Mouse (Mus musculus) heart, postnatal 0 days (tissue): ENCODE data around the gene Ermap. TPM values are rescaled to one million over a fixed set of nuclear protein-coding genes. Genes with fewer than 3 reads are reported as not detected.

ENCODE experiments used
- ATAC-seq: fragments of 200-750 bp; cut with Nextera tagmentation; 2 replicates; pipeline ENCODE4 v1.8.0; 2017; ENCODE audit warnings: low read depth, moderate number of reproducible peaks, moderate library complexity; ENCODE audit not compliant: insufficient read depth
- DNase-seq: peaks from one replicate; pipeline ENCODE4 v3.0.0-alpha.2; 2016; ENCODE audit warnings: low spot score
- H3K27ac ChIP-seq: fragments of 300-500 bp; sonication (generic); 2 replicates; pipeline ENCODE4 v1.5.1; 2014; ENCODE audit warnings: low read depth, mild to moderate bottlenecking
- H3K27me3 ChIP-seq: fragments of 300-500 bp; sonication (generic); 2 replicates; pipeline ENCODE4 v1.6.1; 2014; ENCODE audit warnings: low read length, mixed read lengths; ENCODE audit not compliant: control insufficient read depth, insufficient read depth
- H3K36me3 ChIP-seq: fragments of 300-500 bp; sonication (generic); replicated peaks from 2 replicates; pipeline ENCODE4 v1.6.1; 2014; ENCODE audit warnings: low read length, mixed read lengths; ENCODE audit not compliant: control insufficient read depth, insufficient read depth
- H3K4me1 ChIP-seq: fragments of 300-500 bp; sonication (generic); 2 replicates; pipeline ENCODE4 v1.6.1; 2014; ENCODE audit warnings: antibody characterized with exemption; ENCODE audit not compliant: control insufficient read depth, insufficient read depth
- H3K4me2 ChIP-seq: fragments of 300-500 bp; sonication (generic); 2 replicates; pipeline ENCODE4 v1.6.1; 2014; ENCODE audit warnings: low read depth, mild to moderate bottlenecking, low read length, moderate library complexity
- H3K4me3 ChIP-seq: fragments of 300-500 bp; sonication (generic); 2 replicates; pipeline ENCODE4 v1.5.1; 2014; ENCODE audit warnings: low read depth, low read length
- H3K9ac ChIP-seq: fragments of 300-500 bp; sonication (generic); replicated peaks from 2 replicates; pipeline ENCODE4 v1.6.1; 2014; ENCODE audit warnings: low read depth, low read length, mixed read lengths
- H3K9me3 ChIP-seq: fragments of 300-500 bp; sonication (generic); replicated peaks from 2 replicates; pipeline ENCODE4 v1.6.1; 2016; ENCODE audit warnings: low read length; ENCODE audit not compliant: control insufficient read depth
- CTCF ChIP-seq: IDR thresholded peaks from 2 replicates; pipeline ENCODE4 v1.5.1; 2016; ENCODE audit warnings: antibody characterized with exemption, control low read depth, low read depth
- EP300 ChIP-seq: IDR thresholded peaks from 2 replicates; pipeline ENCODE4 v1.6.1; 2016; ENCODE audit warnings: antibody characterized with exemption, low read depth
- WGBS: fragments of 180-500 bp; shearing (Covaris S2); extraction: QIAGEN DNeasy Blood & Tissue Kit; methylation state at CpG from one replicate; pipeline ENCODE4 v1.1.7; 2014; 5-methylcytosine and 5-hydroxymethylcytosine counted together
- polyA plus RNA-seq: library from polyadenylated mRNA; unstranded; fragments of >200 nt; fragmentation: Nextera tagmentation; extraction: Ambion mirVana; gene quantifications from 2 replicates; pipeline ENCODE4 v1.2.1, GENCODE M21; 2015
- total RNA-seq: library from RNA; depleted of rRNA; stranded (reverse); fragments of >200 nt; gene quantifications from 2 replicates; pipeline ENCODE4 v1.2.3, GENCODE M21; 2014; ENCODE audit warnings: low replicate concordance

Ermap gene
- total and polyA plus RNA-seq, 2 experiments from 2014 or later, result 0.57 TPM; not detected in 1

DNA sequence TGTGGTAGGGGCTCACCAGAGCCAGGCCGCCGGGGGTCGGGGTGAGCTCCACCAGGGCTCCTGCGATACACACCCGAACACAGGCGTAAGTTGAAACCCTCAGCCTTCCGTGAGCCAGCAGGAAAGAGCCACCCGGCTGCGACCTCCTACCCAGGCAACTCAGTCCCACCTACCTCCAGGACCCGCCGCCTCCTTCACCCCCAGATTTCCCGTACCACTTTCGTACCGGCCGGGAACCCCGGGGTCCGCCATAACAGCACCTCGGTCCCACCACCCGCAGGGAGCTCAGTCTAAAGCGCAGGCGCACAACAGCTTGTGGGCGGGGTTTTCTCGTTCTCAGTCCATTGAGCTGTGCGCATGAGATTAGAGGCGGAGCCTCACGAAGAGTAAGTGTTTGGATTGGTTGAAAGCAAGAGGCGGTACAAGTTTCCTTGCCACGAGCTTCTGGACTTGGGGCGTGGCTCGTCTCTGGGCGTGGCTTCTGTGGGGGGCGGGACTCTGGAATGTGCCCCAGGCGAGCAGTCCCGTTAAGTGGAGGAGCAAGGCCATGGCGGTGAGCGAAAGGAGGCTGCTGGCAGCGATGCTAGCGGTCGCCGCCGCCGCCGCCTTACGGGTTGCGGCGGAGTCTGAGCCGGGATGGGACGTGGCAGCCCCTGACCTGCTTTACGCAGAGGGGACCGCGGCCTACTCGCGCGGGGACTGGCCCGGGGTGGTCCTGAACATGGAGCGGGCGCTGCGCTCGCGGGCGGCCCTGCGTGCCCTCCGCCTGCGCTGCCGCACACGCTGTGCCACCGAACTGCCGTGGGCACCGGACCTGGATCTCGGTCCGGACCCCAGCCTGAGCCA is 42.8 kb upstream of the Ermap start, which contains the start of the genes AU022252 and P3h1:
Gene AU022252 (minus strand): TSS at position 303 of the 846 bp plus-strand sequence.
Gene P3h1 (plus strand): TSS at position 506 of the 846 bp plus-strand sequence.
- peak; percentile 100 for DNase-seq
- no peak for TF ChIP-seq CTCF
- ATAC-seq, result peak; percentile 98
- Histone ChIP-seq H3K9ac (peak within 1 kb of the TSS; percentile 77), H3K27ac (peak within 1 kb of the TSS; percentile 73), H3K9me3 (no peaks in the 10 kb centered on the region), H3K27me3 (no peaks in the 10 kb centered on the region), H3K4me3 (peak within 1 kb of the TSS; percentile 83), H3K36me3 (peaks cover 26% of the 10 kb centered on the region), H3K4me2 (peak within 1 kb of the TSS; percentile 90), H3K4me1 (peaks cover 6% of the 10 kb centered on the region)
- under 1% methylated on average over 67 of the region's 71 CpGs for WGBS

DNA sequence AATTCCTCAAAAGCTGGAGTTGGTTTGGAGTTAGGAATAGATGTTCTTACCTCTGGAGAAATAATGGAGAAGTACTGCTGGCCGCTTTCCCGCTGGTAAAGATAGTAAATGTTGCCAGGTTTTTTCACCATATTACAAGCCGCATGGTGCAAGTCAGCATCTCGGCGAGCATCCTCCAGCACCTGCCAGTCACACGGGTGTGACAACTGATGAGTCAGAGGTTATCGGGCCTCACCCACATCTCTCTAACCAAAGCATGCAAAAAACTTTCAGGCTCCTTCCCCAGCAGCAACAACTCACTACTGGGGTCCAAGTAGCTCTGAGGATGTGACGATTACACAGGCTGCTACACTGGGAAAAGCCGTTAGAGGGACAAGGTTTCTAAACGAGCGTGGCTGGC is 36.9 kb upstream of the Ermap start:
- no peaks in the 10 kb centered on the region for H3K27me3 ChIP-seq
- no peak overlapping the region for H3K9ac ChIP-seq
- H3K4me2 ChIP-seq, result no peak overlapping the region
- TF ChIP-seq CTCF, result no peak
- no peak for TF ChIP-seq EP300
- ATAC-seq (no peak), DNase-seq (no peak)
- H3K9me3 ChIP-seq, result no peaks in the 10 kb centered on the region
- no peak overlapping the region for H3K4me3 ChIP-seq
- no peak overlapping the region for H3K27ac ChIP-seq
- peaks cover 3% of the 10 kb centered on the region for H3K4me1 ChIP-seq
- peaks cover 48% of the 10 kb centered on the region for H3K36me3 ChIP-seq
- 85% methylated on average over 11 of the region's 11 CpGs for whole genome bisulfite sequencing

DNA sequence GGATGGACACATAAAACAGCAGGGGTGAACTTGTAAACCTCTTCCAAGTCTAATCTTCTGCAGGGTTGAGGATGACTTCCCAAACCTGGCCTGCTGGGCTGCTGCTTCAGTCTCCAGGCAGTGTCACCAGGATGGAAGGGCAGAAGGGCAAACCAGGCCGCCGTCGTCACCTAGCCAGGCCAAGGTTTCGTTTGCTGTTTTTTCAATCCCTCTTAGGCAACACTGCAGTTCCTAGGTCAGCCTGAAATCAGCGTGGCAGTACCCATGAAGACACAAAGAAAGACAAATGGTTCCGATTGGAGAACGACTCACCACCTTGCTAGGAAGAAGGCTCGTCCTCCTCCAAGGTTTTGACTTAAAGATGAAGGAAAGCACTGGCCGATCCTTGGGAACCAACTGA is 35.9 kb upstream of the Ermap start:
- Histone ChIP-seq H3K4me1 (no peaks in the 10 kb centered on the region), H3K4me2 (no peak overlapping the region), H3K4me3 (no peak overlapping the region), H3K9me3 (no peaks in the 10 kb centered on the region), H3K27me3 (no peaks in the 10 kb centered on the region), H3K27ac (no peak overlapping the region), H3K9ac (no peak overlapping the region), H3K36me3 (peaks cover 48% of the 10 kb centered on the region)
- no peak for ATAC-seq
- DNase-seq, result no peak
- 87% methylated on average over 9 of the region's 9 CpGs for WGBS
- no peak for TF ChIP-seq EP300
- no peak for TF ChIP-seq CTCF

DNA sequence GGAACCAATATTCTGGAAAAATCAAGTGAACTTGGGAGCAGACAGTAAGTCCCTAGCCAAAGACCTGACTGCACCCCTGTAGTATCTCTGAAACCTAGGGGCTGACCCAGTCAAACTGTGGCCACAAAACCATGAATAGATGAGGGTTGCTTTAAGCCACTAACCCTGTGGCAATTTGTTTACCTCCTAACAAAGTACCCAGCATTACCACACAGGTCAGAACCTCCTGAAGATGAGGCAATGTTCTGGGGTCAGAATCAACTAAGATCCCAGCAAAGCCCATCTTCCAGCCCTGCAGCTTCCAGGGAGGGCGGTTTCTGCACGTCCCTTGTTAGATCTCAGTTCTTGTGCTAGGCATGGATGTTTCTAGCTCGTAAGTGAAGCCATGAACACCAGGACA is 34.7 kb upstream of the Ermap start:
- Histone ChIP-seq H3K4me2 (no peak overlapping the region), H3K36me3 (peaks cover 47% of the 10 kb centered on the region), H3K9ac (no peak overlapping the region), H3K27ac (no peak overlapping the region), H3K27me3 (no peaks in the 10 kb centered on the region), H3K4me1 (no peaks in the 10 kb centered on the region), H3K4me3 (no peak overlapping the region), H3K9me3 (no peaks in the 10 kb centered on the region)
- WGBS, result 95% methylated on average over 3 of the region's 3 CpGs
- DNase-seq (no peak), ATAC-seq (no peak)
- TF ChIP-seq EP300 (no peak), CTCF (no peak)

DNA sequence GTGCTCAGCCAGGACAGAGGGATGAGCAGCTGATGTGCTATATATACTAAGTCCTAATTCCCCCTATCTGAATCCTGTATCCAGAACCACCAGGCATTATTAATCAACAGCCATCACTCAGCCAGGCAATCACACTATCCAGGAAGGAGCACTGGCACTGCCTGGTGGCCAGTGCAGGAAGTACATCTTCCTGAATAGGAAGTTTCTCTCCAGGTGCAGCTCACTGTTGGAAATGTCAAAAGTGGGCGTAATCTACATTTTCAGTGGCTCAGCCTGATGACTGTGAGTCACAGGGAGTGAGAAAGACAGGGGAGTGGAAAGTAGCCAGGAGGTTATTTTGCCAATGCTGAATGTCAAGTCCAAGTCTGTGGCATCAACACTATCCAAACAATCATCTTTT is 33.9 kb upstream of the Ermap start:
- no peaks in the 10 kb centered on the region for H3K27me3 ChIP-seq
- H3K4me3 ChIP-seq, result no peak overlapping the region
- H3K9me3 ChIP-seq, result no peaks in the 10 kb centered on the region
- ATAC-seq (peak; percentile 41; the same call in 1 of the 2 replicates), DNase-seq (peak; percentile 19)
- TF ChIP-seq CTCF (peak; percentile 68), EP300 (no peak)
- H3K36me3 ChIP-seq, result peaks cover 45% of the 10 kb centered on the region
- H3K4me2 ChIP-seq, result no peak overlapping the region
- H3K4me1 ChIP-seq, result no peaks in the 10 kb centered on the region
- 91% methylated on average over 1 of the region's 1 CpGs for WGBS
- no peak overlapping the region for H3K27ac ChIP-seq
- H3K9ac ChIP-seq, result no peak overlapping the region

DNA sequence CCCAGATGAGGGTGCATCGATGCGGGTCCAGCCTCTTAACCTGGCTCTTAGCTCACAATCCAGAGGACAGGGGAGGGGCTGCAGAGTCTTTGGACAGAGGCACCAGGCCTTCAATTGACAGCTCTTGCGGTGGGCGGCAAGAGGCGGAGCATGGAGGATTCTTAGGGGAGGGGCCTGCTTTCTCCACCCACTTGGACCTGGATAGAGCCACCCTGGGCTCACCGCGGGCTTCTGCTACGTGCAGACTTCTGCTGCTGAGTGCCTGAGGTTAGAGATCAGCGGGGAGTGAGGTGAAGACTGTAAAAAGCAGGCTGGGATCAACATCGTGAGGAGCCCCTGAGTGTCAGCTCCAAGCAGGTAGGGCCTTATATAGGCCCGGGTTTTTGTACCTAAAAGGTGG is 28.4 kb upstream of the Ermap start, which contains the start of gene Tmem269:
Gene Tmem269 (minus strand): TSS at position 49 of the 400 bp plus-strand sequence.
- DNase-seq (no peak), ATAC-seq (no peak)
- Histone ChIP-seq H3K4me3 (no peak within 1 kb of the TSS), H3K9me3 (no peaks in the 10 kb centered on the region), H3K9ac (no peak within 1 kb of the TSS), H3K4me1 (peaks cover 10% of the 10 kb centered on the region; the same call in 1 of the 2 replicates), H3K27me3 (no peaks in the 10 kb centered on the region), H3K4me2 (no peak within 1 kb of the TSS), H3K36me3 (no peaks in the 10 kb centered on the region), H3K27ac (no peak within 1 kb of the TSS)
- WGBS, result 22% methylated on average over 11 of the region's 11 CpGs
- no peak for TF ChIP-seq CTCF
- no peak for TF ChIP-seq EP300
